Mouse (Mus musculus): Measurements from ENCODE around the gene Vps35l.

Vps35l gene

GRCm38 (mm10) chr7:118733225-118733624 is 6.8 kb upstream of the Vps35l start:
- no peak for DNase-seq (ENCODE audit: low spot score in 2 of 2)

GRCm38 (mm10) chr7:118738730-118739129 is 1.3 kb upstream of the Vps35l start:
- DNase-seq (ENCODE audit: low spot score in 2 of 2), result no peak

- DNase-seq (ENCODE audit: low spot score in 2 of 2), result peak; percentile 91 to 97
Measured at GRCm38 (mm10) chr7:118740532-118741338, 709 bp downstream of the Vps35l start.

- no peak for DNase-seq (ENCODE audit: low spot score in 2 of 2)
Measured at GRCm38 (mm10) chr7:118742278-118742677, 2.3 kb downstream of the Vps35l start.

GRCm38 (mm10) chr7:118744766-118745165 is 4.7 kb downstream of the Vps35l start:
- DNase-seq (ENCODE audit: low spot score in 2 of 2), result no peak

- DNase-seq (ENCODE audit: low spot score in 2 of 2), result no peak
Measured at GRCm38 (mm10) chr7:118747891-118748672, 8.1 kb downstream of the Vps35l start.

- DNase-seq (ENCODE audit: low spot score in 2 of 2), result no peak
Measured at GRCm38 (mm10) chr7:118749706-118750105, 9.7 kb downstream of the Vps35l start.

GRCm38 (mm10) chr7:118751625-118752024 is 11.6 kb downstream of the Vps35l start:
- no peak for DNase-seq (ENCODE audit: low spot score in 2 of 2)

GRCm38 (mm10) chr7:118755756-118756155 is 15.7 kb downstream of the Vps35l start:
- DNase-seq (ENCODE audit: low spot score in 2 of 2), result no peak

- no peak for DNase-seq (ENCODE audit: low spot score in 2 of 2)
Measured at GRCm38 (mm10) chr7:118756490-118757265, 16.7 kb downstream of the Vps35l start.

- DNase-seq (ENCODE audit: low spot score in 2 of 2), result no peak
Measured at GRCm38 (mm10) chr7:118758369-118758768, 18.3 kb downstream of the Vps35l start.

GRCm38 (mm10) chr7:118759372-118759771 is 19.3 kb downstream of the Vps35l start:
- no peak for DNase-seq (ENCODE audit: low spot score in 2 of 2)

GRCm38 (mm10) chr7:118763939-118764338 is 23.9 kb downstream of the Vps35l start:
- no peak for DNase-seq (ENCODE audit: low spot score in 2 of 2)

- DNase-seq (ENCODE audit: low spot score in 2 of 2), result no peak
Measured at GRCm38 (mm10) chr7:118764725-118765124, 24.7 kb downstream of the Vps35l start.

GRCm38 (mm10) chr7:118765604-118766003 is 25.6 kb downstream of the Vps35l start:
- no peak for DNase-seq (ENCODE audit: low spot score in 2 of 2)

- DNase-seq (ENCODE audit: low spot score in 2 of 2), result peak; percentile 32 to 42
Measured at GRCm38 (mm10) chr7:118766119-118766833, 26.2 kb downstream of the Vps35l start.

GRCm38 (mm10) chr7:118766834-118767224 is 26.8 kb downstream of the Vps35l start:
- DNase-seq (ENCODE audit: low spot score in 2 of 2), result no peak

GRCm38 (mm10) chr7:118769208-118769607 is 29.2 kb downstream of the Vps35l start:
- no peak for DNase-seq (ENCODE audit: low spot score in 2 of 2)

- DNase-seq (ENCODE audit: low spot score in 2 of 2), result no peak
Measured at GRCm38 (mm10) chr7:118769655-118770054, 29.6 kb downstream of the Vps35l start.

- no peak for DNase-seq (ENCODE audit: low spot score in 2 of 2)
Measured at GRCm38 (mm10) chr7:118773027-118773426, 33.0 kb downstream of the Vps35l start.

GRCm38 (mm10) chr7:118775991-118776390 is 36.0 kb downstream of the Vps35l start:
- no peak for DNase-seq (ENCODE audit: low spot score in 2 of 2)
